Mouse (Mus musculus): ENCODE results near the gene Gpkow. TPM values are rescaled to one million over a fixed set of nuclear protein-coding genes. Genes with fewer than 3 reads are reported as not detected.
A peak's percentile ranks its signal among the peaks of the same experiment; 100 is the strongest.

The Gpkow gene
- 5.3 and 7.4 TPM in 2 replicates for polyA plus RNA-seq (2012; rRNA removed)

DNA sequence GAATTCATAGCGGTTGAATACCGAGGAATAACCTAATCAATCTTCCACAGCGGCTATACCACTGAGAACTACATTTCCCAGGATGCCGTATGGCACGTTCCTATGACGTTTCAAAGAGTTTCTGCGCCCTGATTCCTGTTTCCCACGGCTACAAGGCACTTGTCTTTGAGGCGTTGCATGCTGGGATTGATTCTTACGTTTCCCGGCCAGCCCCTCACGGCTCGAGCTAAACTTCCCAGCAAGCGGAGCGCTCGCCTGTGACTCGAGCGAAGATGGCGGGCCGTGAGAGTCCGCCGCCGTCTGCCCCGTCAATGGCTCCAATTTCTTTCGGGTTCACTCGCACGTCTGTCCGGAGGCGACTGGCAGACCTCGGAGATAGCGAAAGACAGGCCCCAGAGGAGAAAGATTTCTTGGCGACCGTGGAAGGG lies at the start of gene Gpkow:
Gpkow (plus strand) TSS at position 178 of the 428 bp plus-strand sequence.
- WGBS = 17% methylated on average over 33 of the region's 33 CpGs
- peak; percentile 75 for DNase-seq (ENCODE audit: low read depth, low spot score)

DNA sequence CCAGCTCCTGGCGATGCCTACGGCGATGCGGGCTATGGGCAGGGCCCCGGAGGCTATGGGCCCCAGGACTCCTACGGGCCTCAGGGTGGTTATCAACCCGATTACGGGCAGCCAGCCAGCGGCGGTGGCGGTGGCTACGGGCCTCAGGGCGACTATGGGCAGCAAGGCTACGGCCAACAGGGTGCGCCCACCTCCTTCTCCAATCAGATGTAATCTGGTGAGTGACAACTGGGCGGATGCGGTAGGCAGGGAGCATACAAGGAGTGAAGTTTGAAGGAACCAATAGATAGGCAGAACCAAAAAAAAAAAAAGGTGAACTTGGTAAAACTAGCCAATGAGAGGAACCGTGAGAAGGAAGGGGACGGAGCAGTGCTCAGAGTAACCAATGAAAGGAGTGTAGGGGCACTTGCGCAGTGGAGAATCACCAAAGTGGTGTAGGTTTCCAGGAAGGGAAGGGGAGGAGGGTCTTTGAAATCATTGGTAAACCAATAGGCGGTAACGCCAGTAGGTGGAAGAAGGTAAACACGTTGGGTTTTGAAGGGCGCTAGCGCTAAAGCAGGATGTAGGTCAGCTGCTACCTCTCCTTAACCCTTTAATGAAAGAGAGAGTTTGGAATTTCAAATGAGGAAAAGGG lies 48.1 kb upstream of the Gpkow start:
- DNase-seq (ENCODE audit: low read depth, low spot score) = peak; percentile 74
- 18% methylated on average over 25 of the region's 25 CpGs for whole genome bisulfite sequencing

DNA sequence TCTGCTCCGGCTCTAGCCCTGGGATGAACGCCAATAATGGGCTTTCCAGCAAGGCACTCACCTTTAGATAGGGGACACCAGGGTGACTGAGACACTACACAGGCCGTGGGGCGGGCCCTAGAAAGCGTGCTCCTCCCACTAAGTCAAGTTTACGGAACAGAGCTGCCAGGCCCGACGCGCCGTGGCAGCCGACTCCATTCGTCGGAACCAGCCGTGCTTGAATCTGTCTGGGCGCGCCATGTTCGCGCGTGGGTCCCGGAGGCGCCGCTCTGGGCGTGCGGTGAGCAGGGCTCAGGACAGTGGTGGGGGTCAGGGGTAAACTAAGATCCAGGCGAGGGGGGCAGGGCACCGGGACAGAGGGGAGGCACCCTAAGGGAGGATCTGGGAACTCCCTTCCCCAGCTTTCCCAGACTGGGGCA lies 39.7 kb upstream of the Gpkow start, which contains the start of gene Prickle3:
Prickle3 (plus strand) TSS at position 40 of the 419 bp plus-strand sequence.
- WGBS = 22% methylated on average over 26 of the region's 26 CpGs
- no peak for DNase-seq (ENCODE audit: low read depth, low spot score)

DNA sequence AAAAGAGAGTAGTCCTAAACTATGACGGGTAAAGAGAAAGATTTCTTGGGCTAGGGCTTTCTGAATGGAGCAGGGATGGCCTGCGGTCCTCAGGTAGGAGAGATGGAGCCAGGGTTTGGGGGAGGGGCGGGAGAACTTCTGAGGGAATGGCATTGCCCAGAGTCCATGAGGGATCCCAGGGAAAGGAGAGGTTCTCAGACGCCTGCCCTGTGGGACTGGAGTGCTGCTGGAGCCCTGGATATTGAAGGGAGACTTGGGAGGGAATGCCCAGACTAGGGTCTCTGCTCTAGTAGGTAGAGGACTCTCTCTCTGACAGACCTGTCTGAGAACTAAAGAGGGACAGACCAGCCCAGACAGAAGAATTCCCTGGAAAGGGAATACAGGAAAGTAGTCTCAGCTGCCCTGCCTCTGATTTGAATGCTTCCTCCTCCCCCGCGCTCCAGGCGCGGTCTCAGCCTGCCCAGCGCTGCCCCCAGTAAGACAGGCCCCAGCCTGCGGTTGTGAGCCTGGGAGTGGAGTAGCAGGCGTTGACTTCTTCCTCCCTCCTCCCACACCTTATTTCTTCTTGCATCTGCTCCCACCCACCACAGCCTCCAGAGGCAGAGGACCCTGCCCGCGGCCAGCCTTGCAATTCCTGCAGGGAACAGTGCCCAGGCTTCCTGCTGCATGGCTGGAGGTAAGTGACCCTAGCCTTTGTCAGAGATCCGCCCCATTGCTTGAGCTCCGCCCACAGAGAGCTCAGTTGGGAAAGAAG lies 38.7 kb upstream of the Gpkow start:
- no peak for DNase-seq (ENCODE audit: low read depth, low spot score)

DNA sequence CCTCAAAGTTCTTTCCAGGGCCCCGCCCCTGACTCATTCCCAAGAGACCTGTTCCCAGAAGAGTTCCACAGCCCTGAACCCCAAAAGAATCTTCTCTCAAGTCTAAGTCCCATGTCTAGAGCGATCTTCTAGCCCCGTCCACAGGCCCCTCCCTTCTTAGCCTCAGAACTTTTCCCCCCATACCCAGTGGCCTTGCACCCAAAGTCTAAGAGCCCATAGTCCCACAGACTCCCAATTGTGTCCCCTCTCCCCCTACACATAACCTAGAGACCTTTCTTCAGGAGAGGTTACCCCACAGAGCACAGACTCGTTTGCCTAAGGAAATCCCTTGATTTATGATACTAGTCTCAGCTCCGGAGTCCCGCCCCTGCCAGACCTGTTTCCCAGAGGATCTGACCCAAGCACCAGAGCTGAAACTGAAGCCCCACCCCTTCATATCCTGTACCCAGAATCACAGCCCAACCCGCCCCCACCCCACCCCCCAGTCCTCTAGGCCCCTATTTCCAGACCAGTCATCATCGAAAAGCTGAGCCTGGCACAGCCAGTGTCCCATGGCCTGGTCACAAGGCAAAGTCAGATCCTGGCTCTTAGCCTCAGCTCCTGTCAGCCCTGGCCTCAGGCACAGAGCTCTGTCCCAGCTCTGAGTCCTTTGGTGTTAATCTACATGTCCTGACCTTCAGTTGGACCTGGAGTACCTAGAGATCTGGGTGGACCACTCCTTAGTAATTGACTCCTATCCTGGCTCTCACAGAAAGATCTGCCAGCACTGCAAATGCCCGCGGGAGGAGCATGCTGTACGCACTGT lies 37.9 kb upstream of the Gpkow start:
- 41% methylated on average over 11 of the region's 11 CpGs for WGBS
- no peak for DNase-seq (ENCODE audit: low read depth, low spot score)

More for the DNA sequence above, 38.7 kb upstream of the Gpkow start:
- 17% methylated on average over 15 of the region's 15 CpGs for WGBS

DNA sequence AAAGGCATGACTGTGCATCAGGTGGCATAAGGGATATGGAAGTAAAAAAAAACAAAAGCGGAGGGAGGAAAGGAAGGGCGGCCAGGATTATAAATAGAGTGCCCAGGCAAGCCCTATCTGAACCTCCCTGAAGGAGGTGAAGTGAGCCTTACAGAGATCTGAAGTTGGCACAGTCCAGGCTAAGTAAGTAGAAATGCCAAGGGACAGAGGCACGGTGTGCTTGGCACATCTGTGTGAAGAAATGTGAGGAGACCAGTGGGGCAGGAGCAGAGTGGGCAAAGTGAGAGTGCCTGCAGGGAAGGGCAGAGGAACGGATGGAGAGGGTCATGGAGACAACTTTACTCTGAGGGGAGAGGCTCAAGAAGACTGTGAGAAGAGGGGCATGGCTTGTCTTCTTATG lies 35.8 kb upstream of the Gpkow start:
- 87% methylated on average over 4 of the region's 4 CpGs for WGBS

DNA sequence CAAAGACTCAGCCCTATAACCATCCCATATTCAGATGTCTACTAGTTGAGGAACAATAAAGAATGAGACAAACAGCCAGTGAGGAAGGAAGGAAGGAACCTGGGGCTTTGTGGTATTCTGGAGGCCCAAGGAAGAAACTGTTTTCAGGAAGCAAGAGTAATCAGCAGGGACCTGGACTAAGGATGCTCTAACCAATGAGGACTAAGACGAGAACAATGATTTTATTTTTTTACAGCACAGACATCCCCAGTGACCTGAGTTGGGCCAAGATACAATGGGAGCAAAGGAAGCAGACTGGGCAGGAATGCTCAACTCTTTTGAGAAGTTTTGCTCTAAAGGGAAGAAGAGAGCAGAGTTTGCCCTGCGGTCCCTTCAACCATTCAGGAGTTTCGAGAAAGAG lies 34.0 kb upstream of the Gpkow start:
- no peak for DNase-seq (ENCODE audit: low read depth, low spot score)
- 70% methylated on average over 3 of the region's 3 CpGs for WGBS

More for the DNA sequence above, 35.8 kb upstream of the Gpkow start:
- no peak for DNase-seq (ENCODE audit: low read depth, low spot score)

DNA sequence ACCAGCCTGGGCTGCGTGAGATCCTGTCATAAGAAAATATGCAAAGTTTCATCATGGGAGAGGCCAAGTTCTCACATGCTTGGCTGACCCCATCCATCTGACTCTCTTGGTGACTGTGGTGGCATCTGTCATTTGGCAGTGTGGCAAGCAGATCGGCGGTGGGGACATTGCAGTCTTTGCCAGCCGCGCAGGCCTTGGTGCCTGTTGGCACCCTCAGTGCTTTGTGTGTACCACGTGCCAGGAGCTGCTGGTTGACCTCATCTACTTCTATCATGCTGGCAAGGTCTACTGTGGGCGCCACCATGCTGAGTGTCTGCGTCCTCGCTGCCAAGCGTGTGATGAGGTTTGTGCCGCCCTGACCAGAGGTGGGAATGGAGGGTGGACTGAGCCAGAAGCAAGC lies 32.1 kb upstream of the Gpkow start:
- WGBS = 87% methylated on average over 11 of the region's 11 CpGs
- no peak for DNase-seq (ENCODE audit: low read depth, low spot score)

DNA sequence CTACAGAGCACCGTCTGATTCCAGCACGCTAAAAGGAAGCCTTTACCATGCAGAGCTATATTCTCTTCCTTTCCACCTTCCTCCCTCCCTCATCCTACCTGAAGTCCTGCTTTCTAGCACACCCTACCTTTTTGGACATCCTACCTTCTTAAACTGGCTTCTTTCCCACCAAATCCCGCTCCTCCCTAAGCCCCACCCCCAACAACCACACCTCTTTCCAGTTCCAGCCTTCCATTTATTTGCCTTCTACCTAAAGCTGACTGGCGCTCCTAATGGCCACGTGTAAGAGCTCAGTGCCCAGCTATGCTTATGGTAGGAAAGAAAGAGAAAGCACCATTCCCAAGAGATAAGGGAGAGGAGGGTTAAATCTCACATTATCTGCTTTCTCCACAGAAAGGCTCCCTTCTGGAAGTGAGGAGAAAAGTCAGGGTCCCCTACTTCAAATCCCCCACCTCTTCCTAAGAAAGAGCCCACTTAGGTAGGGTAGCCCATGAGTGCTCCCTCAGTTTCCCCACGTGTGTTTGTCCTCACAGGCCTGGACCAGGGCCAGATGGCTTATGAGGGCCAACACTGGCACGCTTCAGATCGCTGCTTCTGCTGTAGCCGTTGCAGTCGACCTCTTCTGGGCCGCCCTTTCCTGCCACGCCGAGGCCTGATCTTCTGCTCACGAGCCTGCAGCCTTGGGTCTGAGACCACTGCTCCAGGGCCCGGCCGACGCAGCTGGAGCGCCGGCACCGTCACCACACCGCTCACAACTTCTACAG lies 31.0 kb upstream of the Gpkow start:
- DNase-seq (ENCODE audit: low read depth, low spot score) = no peak
- WGBS = 60% methylated on average over 21 of the region's 21 CpGs

DNA sequence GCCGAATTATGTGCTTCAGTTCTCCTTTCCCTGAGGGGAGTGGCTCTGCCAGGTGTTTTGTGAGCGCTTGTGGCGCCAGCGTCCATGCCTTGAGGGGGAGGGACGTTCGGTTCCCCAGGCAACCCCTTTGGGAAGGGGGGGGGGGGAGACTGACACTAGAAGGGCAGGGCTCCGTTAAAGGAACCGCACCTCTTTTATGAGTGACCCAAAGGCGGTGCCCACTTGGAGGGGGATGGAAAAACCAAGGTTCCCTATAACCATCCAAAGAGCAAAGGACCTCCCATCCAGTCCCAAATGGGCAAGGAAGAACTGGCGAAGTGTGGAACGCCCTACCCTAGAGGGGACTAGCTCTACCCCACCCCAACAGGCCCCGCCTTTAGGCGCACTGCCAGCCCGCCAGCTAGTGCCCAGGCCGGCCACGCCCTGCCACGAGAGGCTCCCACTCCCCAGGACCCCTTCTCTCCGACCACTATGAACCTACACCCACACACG lies 26.5 kb upstream of the Gpkow start:
- no peak for DNase-seq (ENCODE audit: low read depth, low spot score)
- WGBS = 18% methylated on average over 19 of the region's 19 CpGs

DNA sequence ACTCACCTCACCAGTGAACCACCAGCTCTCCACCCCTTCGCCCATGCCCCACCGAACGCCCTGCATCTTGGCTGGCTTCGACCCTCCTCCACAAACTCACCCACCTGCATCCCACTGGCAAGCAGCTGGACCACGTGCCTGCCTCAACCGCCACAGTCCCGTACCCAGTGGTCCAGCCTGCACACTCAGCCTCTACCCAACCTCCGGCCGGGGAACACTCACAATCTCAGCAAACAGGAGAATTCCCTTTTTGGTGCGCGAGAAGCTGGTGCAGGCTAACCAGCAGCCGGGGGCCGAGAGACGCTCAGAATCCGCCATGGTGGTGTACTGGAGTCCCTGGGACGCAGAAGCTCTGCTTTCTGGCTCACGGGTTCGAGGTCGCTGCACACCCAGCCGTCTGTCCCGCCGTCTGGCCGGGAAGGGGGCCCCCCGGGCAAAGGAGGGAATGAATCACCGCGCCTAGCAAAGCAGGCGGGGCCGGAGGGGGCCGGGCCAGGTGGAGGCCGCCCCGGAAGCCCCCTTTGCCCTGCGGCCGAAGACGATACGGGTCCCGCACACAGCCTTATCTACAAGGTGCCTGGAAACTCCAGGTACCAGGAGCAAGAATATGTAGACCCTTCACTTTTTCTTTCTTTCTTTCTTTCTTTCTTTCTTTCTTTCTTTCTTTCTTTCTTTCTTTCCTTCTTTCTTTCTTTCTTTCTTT lies 25.9 kb upstream of the Gpkow start, which contains the start of gene Plp2:
Plp2 (minus strand) TSS at position 470 of the 703 bp plus-strand sequence.
- no peak for DNase-seq (ENCODE audit: low read depth, low spot score)
- 21% methylated on average over 35 of the region's 36 CpGs for WGBS

DNA sequence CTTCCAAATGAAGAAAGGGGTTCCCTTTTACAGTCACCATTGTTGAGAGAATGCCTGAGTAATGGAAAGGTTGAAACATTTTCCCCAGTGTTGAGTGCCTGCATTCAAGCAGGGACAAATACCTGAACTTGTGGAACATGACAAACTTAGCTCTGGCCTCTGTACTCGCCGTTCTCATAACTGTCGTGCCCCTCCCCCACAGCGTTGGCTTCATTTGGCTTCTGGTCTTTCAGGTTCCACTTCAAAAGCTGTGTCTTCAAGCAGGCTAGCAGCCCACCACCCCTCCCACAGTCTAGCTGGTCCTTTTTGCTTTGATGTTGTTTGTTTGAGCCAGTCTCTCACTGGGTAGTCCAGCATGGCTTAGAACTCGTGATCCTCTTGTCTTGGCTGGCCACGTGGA lies 24.2 kb upstream of the Gpkow start:
- DNase-seq (ENCODE audit: low read depth, low spot score) = no peak
- WGBS = 59% methylated on average over 6 of the region's 6 CpGs

DNA sequence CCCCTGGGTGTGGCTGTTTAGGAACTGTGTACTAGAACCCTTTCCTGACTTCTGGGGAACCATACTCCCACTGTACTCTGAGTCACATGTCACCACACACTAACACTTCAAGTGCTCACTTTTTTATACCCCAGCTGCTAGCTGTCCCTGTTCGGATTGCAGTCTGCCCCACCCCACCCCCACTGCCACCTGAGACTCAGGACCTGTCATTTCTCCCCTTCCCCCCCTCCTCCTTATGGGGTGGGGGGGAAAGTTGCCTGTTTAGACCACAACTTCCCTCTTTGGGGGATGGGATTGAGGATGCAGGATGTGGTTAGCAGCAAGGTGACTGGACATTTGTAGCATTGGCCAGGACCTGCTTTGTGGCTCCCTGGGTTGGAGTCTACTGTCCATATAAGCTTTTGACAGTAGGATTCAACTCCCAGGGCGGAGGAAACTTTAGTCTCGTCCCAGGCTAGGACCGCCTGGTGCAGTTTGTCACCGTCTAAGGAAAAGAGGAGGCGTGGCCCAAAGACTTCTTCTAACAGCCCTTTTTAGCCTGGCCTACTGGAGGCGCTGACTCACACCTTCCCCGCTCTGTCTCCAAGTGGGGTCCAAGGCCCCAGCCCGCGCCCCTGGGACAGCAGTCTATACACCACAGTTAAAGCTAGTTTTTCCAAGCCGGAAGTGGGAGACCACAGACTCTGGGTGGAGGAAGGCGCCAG lies 23.2 kb upstream of the Gpkow start:
- no peak for DNase-seq (ENCODE audit: low read depth, low spot score)
- 20% methylated on average over 12 of the region's 12 CpGs for WGBS

DNA sequence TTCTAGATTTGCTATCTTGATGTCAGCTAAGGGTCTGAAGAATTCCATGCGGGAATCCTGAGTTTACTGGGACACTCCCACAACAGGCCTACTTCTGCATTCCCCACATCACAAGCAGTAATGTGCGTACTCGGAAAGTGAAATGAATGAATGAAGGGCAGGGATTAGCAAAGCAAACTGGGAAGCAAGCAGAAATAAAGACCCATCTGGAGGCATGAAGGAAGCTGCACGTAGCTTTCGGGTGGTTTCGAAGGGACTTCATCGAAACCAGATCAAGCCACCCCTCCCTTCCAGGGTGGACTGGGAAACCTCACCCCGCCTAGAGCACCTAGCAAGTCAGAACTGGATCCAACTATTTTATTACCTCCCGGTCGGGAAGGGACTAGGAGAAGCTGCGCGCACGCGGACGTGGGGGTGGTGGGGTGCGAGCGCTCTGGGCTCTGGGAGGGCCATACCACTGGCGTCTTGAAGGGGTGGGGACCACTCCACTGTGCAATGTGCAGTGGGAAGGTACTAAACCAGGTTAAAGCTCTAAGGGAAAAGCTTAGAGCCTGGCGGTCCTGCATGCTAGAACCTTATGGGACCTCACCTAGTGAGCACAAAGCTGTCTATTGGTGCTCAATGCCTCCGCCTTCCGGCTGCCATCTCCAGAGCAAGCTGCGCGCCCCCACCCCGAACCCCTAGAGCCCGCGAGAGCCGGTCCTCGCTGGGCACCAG lies 22.5 kb upstream of the Gpkow start:
- DNase-seq (ENCODE audit: low read depth, low spot score) = no peak
- WGBS = 22% methylated on average over 28 of the region's 28 CpGs

DNA sequence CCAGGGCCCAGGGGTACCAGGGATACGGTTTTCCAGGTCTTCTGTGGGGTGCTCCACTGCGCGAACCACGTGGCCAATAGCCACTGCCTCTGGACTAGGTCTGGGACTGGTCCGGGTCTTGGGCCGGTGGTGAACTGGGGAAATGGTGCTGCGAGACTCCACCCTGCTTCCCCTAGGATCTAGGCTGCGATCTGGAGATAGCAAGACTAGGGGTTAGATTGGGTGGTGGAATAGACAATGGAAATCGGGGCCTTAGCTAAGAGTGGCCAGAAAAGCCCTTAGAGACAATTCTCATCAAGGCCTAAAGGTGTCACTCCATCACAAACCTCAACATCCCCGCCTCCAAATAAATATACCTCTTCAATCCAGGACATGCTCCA lies 21.9 kb upstream of the Gpkow start:
- 28% methylated on average over 10 of the region's 10 CpGs for WGBS
- DNase-seq (ENCODE audit: low read depth, low spot score) = no peak

DNA sequence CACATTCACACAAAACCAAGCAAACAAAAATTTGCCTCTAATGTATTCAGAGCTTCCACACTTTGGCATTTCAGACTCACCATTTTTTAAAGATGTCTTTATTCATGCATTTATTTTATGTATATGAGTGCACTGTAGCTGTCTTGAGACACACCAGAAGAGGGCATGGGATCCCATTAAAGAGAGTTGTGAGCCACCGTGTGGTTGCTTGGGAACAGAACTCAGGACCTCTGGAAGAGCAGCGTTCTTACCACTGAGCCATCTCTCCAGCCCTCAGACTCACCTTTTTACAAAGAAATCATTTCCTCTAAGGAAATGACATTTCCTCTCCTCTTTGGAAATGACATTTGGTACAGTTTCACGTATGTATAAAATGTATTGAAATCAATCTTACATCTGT lies 17.9 kb upstream of the Gpkow start:
- no peak for DNase-seq (ENCODE audit: low read depth, low spot score)
- WGBS = 26% methylated on average over 3 of the region's 3 CpGs

DNA sequence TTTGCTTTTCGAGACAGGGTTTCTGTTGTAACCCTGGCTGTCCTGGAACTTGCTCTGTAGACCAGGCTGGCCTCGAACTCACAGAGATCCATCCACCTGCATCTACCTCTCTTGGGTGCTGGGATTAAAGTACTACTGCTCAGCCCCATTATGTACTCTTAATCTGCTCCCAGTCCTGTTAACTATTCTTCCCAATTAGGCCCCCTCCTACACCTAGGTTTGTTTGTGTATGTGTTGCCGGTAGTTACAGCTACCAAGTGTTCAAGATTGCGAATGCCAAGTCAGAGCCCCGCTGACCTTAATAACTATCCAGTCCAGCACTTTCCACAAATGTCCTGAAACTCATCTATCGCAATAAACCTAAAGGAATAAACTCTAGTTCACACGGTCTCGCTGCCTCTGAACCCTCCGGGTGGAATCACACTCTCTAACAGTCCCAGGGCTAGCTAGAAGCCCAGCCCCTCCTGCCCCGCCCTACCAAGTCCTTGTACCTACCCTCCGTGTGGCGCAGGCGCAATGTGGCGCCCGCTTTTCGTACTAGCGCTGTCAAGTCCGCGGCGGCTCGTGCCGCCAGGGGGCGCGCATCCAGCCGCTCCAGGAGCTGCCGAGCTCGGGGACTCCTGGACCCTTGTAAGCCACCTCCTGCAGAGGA lies 17.4 kb upstream of the Gpkow start:
- DNase-seq (ENCODE audit: low read depth, low spot score) = no peak

More for the DNA sequence above, 17.4 kb upstream of the Gpkow start:
- WGBS = 16% methylated on average over 27 of the region's 27 CpGs

Data from large intestine, adult 2 months (tissue).